Mouse (Mus musculus): ENCODE data around the gene Zc4h2.

Gene Zc4h2

GRCm38 (mm10) chrX:95657804-95658599 lies at the start of gene Zc4h2:
TSS of gene Zc4h2 (minus strand) at chrX:95658509.
- peak; percentile 55 for DNase-seq

- no peak for DNase-seq
These were observed 28.8 kb upstream of the Zc4h2 start for GRCm38 (mm10) chrX:95687119-95687518.

- DNase-seq: no peak
These were observed 23.9 kb upstream of the Zc4h2 start for GRCm38 (mm10) chrX:95682206-95682605.

GRCm38 (mm10) chrX:95658600-95659084 lies 333 bp upstream of the Zc4h2 start:
- DNase-seq: peak; percentile 13

GRCm38 (mm10) chrX:95600609-95601008 lies 57.7 kb downstream of the Zc4h2 start:
- no peak for DNase-seq
